Mouse (Mus musculus) layer of hippocampus, adult 2 months (tissue): Measurements from ENCODE around the gene Plekhm2. TPM values are rescaled to one million over a fixed set of nuclear protein-coding genes. Genes with fewer than 3 reads are reported as not detected.

Source experiments
- DNase-seq, 2 experiments: peaks; one replicate each; pipeline ENCODE4 v3.0.0; 2022; ENCODE audit warnings: low spot score in 2 of 2
- H3K27ac ChIP-seq: fragments of 200-600 bp; 2 replicates; pipeline ENCODE4 v1.8.1; 2022
- H3K4me3 ChIP-seq: fragments of 200-600 bp; 2 replicates; pipeline ENCODE4 v1.8.1; 2022; ENCODE audit warnings: mild to moderate bottlenecking
- CTCF ChIP-seq: fragments of 200-600 bp; conservative IDR thresholded peaks from 2 replicates; pipeline ENCODE4 v1.8.1; 2022; ENCODE audit warnings: antibody characterized with exemption, mild to moderate bottlenecking, moderate library complexity
- total RNA-seq, 2 experiments: library from RNA; stranded (reverse); gene quantifications; 2 replicates each; pipeline ENCODE4 v1.2.3; 2021

Gene Plekhm2
- total RNA-seq, 2 experiments from 2014 or later: 74.1 to 80.6 TPM

DNA sequence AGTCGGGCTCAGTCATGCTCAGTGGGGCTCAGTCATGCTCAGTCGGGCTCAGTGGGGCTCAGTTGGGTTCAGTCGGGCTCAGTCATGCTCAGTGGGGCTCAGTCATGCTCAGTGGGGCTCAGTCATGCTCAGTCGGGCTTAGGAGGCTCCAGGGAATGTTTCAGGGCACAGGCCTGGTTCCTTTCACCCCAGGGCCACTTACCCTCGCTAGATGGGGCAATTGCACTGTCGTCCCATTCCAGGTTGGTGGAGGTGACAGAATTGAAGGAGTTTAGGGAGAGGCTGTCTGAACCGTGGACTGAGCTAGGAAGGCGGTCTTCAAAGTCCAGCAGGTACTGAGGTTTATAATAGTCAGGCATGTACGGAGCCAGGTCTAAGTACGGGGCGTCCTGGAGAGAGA is 25.2 kb downstream of the Plekhm2 start:
- DNase-seq: no peak
- H3K27ac ChIP-seq: no peak overlapping the region
- TF ChIP-seq CTCF: 0 out of 2 replicates have a peak, but pooled peaks have one; percentile 5
- H3K4me3 ChIP-seq: no peak overlapping the region

DNA sequence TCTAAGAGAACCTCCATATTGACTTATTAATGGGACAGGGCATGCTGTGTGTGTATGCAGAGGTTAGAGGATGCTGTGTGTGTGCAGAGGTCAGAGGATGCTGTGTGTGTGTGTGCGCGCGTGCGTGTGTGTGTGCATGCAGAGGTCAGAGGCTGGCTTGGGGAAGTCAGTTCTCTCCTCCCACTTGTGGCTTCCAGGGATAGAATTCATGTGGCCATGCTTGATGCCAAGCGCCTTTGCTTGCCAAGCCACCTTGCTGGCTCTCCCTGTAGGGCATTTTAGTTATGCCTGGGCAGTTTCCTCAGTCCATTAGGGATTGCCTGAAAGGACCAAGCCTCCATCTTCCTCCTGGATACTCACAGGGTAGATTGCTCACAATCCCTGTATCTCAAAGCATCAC is 28.0 kb downstream of the Plekhm2 start:
- no peak overlapping the region for H3K27ac ChIP-seq
- TF ChIP-seq CTCF: no peak
- H3K4me3 ChIP-seq: no peak overlapping the region
- DNase-seq: no peak

- TF ChIP-seq CTCF: no peak
- no peak for DNase-seq
- no peak overlapping the region for H3K27ac ChIP-seq
- H3K4me3 ChIP-seq: no peak overlapping the region
Measured at GRCm38 (mm10) chr4:141635991-141636390, 28.7 kb downstream of the Plekhm2 start.

DNA sequence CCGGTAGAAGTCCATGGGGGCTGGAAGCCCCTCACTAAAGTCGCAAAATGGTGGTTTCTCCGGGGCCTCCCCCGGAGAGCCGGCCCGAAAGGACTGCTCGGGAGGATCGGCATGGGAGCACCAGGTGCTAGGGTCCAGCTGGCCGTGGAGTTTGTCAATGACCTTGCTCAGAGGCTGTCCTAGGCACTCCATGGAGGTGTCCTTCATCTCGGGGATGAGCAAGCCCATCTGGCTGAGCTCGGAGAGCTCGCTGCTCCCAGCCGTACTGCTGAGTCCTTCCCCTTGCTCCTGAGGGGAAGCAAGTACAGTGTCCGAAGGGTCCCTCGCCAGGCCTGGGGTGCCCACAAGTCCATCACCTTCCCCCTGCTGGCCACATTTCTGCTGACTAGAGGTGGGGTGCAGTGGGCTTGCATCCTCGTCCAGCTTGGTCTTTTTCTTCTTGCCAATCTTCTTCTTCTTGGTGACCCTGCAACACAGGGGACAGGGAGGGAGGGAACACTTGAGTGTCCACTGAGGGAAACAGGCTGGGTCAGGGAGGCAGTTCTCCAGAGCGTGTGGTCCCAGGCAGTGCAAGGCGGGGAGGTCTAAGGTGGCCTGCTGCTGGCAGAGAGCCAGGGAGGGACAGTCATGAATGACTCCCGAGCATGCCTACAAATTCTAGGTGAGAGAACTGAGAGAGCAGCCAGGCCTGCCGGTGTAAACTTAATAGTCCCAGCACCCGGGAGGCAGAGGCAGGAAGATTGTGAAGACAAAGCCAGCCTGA is 32.4 kb downstream of the Plekhm2 start:
- no peak for TF ChIP-seq CTCF
- Histone ChIP-seq H3K27ac (no peak overlapping the region), H3K4me3 (no peak overlapping the region)
- no peak for DNase-seq

DNA sequence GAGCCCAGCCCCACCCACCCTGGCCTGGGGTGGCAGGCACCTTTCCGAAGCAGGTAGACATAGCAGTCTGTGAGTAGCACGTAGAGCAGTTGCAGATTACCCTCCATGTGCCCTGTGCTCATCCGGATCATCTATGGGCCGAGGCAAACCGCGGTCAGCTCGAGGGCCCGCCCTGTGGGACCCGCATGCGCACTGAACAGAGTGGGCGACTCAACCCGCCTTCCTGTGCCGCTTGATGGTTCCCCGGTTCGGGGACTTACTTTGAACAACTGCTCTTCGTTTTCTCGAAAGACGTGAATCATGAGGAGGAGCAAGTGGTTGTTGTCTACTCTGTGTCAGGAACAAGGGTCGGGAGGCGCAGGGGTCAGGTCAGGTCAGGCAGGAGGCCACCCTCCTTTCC is 33.4 kb downstream of the Plekhm2 start:
- no peak for DNase-seq
- no peak for TF ChIP-seq CTCF
- Histone ChIP-seq H3K4me3 (no peak overlapping the region), H3K27ac (no peak overlapping the region)

DNA sequence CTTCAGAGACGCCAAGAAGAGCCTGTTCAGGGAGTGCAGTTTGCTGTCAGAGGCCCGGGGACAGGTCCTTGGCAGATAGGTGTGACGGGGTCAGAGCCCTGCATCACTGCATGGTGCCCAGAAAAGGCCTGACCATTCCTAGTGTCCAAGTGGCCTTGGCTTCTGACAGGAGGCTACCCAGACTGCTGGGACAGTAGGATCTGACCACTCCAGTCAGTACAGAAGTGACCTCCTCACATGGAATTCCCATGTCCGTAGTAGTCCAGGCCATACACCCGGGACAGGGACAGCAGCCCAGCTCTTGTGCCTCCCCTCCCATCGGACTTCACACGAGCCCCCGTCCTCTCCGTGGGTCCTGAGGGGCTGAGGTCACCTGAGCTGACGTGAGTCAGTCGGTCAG is 34.7 kb downstream of the Plekhm2 start:
- no peak for TF ChIP-seq CTCF
- no peak overlapping the region for H3K27ac ChIP-seq
- H3K4me3 ChIP-seq: no peak overlapping the region
- no peak for DNase-seq

DNA sequence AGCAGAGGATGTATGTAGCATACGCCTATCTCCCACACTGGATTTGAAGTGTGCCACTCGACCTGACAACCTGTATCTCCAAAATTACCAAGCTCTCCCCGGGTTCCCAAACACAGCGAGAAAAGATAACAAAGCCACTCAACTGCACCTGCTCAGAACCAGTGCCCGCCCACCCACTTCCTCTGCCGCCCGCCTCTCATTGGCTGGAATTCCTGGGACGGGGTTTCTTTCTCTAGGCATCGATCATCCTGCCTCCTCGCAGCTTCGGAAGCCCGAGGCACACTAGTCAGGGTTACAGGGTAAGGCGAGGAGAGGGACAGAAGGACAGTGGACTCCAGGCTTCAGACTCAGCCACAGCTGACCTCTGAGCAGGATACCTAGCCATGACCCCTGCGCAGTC is 36.0 kb downstream of the Plekhm2 start:
- TF ChIP-seq CTCF: no peak
- Histone ChIP-seq H3K4me3 (no peak overlapping the region), H3K27ac (no peak overlapping the region)
- DNase-seq: no peak

GRCm38 (mm10) chr4:141627502-141627901 is 37.2 kb downstream of the Plekhm2 start:
- TF ChIP-seq CTCF: no peak
- no peak overlapping the region for H3K27ac ChIP-seq
- DNase-seq: no peak
- no peak overlapping the region for H3K4me3 ChIP-seq

DNA sequence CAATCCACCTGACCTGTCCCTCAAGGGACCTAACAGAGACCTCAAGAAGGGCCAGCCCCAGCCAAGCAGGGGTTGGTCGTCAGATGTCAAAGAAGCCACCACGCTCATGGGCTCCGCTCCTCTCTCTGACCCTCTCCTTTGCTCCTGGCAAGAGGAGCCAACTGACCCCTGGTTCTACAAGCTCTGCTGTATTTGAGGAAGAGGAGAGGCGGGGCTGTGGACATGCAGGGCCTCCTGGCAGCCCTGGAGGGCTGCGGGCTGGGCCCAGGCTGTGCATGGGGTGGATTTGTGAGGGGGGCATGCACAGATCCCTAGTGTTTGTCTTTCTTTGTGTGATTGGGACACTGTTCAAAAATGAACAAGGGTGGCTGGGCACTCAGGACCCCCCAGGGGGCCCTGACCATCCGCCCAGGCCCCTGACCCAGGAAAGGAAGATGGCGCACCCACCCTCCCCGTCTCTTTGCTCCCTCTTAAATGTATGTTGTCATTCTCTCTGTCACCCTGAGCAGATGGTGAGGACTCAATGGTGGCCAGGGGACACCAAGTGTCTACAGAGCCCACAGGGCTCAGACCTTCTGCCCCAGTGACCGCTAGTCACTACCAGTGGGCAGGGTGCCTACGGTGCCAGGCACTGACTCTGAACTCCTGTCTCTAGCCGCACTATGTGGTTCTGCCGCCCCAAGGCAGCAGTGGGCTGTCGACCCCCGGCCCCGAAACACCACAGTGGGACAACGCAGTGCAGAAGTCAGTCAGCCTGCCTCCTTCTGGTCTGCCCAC is 38.7 kb downstream of the Plekhm2 start:
- H3K4me3 ChIP-seq: no peak overlapping the region
- H3K27ac ChIP-seq: no peak overlapping the region
- TF ChIP-seq CTCF: no peak
- DNase-seq: no peak

DNA sequence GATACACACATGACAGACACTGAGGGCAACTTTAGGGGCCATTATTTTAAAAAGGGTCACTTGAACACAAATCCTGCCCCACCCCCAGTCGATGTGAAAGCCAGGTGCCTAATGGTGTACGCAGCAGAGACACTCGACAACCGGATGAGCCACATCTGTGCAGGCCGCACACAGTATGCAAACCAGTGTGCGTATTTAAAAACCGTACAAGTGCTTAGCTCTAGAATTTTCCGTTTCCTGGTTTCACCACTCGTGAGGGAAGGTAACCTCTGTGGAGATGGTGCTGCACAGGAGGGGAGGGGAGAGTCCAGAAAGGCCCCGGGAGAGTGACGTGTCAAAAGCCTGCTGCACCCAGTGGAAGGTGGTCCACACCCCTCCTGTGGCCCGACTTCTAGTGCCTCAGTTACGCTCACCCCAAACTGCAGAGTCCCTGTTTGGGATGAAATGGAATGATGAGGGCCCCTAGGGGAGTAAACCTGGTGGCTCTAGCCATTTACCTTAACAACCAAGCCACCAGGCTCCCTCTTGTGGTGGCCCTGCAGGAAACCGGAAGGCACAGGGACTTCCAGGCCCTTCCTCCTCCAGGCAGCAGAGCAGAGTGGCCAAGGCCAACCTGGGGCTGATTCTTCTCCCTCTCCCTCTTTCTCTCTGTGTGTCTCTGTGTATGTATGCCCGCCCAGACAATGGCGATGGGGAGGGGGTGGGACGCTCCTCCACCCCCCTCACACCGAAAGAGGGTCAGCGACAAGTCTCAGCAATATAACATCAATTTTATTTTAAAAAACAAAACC is 39.5 kb downstream of the Plekhm2 start:
- Histone ChIP-seq H3K27ac (no peak overlapping the region), H3K4me3 (no peak overlapping the region)
- peak in 1 of 2 experiments; percentile 31 for DNase-seq
- TF ChIP-seq CTCF: peak; percentile 77

- Histone ChIP-seq H3K27ac (peak overlapping the region; percentile 65; the same call in 1 of the 2 replicates), H3K4me3 (no peak overlapping the region)
- TF ChIP-seq CTCF: no peak
Measured at GRCm38 (mm10) chr4:141624134-141624533, 40.6 kb downstream of the Plekhm2 start.

GRCm38 (mm10) chr4:141623666-141624065 is 41.0 kb downstream of the Plekhm2 start, which contains the start of gene Slc25a34:
Slc25a34 (minus strand) TSS chr4:141623821.
- DNase-seq: no peak
- no peak within 1 kb of the TSS for H3K4me3 ChIP-seq
- no peak for TF ChIP-seq CTCF
- peak within 1 kb of the TSS; percentile 65; the same call in 1 of the 2 replicates for H3K27ac ChIP-seq

More at GRCm38 (mm10) chr4:141624134-141624533, 40.6 kb downstream of the Plekhm2 start:
- no peak for DNase-seq

GRCm38 (mm10) chr4:141623037-141623436 is 41.7 kb downstream of the Plekhm2 start:
- no peak for TF ChIP-seq CTCF
- H3K27ac ChIP-seq: peak overlapping the region; percentile 65; the same call in 1 of the 2 replicates
- DNase-seq: no peak
- no peak overlapping the region for H3K4me3 ChIP-seq
